Mouse (Mus musculus) 416B (cell line): ENCODE measurements at regions not wholly inside any gene's neighbourhood (a gene's known extent, or its start where the extent isn't known, plus 50 kb on each side); places are given as distances from the start of the nearest gene placed in this dataset.

ENCODE experiments used
- DNase-seq: peaks from one replicate; pipeline ENCODE4 v3.0.0; 2011; ENCODE audit warnings: low read depth

DNA sequence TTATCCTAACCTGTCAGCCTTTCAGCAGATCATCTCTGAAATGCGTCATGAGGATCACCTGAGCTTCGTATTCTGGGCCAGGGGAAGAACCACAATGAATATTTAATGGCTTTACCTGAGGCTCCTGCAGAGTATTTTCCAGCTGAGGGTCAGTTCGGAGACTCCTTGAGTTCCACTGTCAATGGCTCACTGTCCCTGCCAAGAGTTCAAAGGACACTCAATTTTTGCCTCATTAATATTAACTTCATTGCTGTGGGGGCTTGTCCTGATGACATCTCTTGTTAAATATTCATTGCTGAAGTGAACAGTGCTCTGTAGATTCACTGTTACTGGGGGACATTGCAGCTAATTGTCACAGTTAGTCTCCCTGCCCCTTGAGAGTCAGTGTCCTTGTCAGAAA, 316.2 kb upstream of the Myt1l start:
- DNase-seq = no peak

DNA sequence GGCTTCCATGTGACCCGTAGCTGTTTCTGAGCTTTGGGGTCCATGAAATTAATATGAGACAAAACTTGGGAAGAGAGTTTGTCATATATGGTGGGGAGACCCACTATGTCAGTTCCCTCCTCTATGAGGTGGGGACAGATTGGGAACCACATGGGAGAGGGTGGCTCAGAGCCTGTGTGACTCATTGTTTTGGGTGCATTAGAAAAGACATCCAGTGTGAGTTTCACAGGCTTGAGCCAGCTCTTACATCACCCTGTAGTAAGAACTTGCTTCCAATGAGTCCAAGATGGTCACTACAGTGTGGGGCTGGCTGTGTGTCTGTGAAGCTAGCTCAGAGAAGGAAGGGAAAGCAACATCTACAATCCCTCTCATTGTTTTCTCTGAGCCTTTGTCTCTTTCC, 314.6 kb upstream of the Myt1l start:
- DNase-seq = no peak

DNA sequence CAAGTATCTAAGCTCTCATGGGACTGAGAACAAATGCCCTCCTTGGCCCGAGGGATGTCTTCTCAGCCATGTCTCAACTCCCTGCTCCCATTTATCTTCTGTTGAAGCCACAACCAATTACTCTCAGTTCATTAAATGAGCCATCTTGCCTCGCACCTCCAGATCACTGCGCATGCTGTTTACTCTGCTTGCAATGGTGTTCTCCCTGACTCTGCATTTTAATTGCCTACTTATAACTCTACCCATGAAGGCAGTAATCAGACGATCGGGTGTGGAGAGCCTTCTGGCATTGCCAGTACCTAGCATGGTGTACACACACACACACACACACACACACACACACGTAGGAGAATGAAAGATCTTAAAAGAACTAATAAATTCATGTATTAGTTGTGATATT, 306.1 kb upstream of the Myt1l start:
- DNase-seq = no peak

DNA sequence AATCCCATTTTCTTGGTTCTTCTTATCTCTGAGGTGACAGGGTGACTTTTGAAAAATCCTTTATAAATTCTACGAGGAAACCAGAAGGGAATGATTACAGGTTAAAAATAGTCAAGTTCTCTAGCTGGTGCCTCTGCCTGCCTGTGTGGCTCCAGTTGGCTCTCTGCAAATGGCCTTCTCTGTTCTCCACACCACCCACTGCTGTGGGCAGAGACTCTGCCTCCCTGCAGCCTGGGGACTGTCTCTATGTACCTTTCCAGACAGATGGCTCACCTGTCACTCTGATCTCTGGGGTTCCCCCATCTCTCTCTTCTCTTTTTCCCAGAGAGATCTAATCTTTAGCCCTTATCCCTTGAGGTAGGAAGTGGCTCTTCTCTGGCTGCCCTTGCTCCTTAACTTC, 302.2 kb upstream of the Myt1l start:
- no peak for DNase-seq

DNA sequence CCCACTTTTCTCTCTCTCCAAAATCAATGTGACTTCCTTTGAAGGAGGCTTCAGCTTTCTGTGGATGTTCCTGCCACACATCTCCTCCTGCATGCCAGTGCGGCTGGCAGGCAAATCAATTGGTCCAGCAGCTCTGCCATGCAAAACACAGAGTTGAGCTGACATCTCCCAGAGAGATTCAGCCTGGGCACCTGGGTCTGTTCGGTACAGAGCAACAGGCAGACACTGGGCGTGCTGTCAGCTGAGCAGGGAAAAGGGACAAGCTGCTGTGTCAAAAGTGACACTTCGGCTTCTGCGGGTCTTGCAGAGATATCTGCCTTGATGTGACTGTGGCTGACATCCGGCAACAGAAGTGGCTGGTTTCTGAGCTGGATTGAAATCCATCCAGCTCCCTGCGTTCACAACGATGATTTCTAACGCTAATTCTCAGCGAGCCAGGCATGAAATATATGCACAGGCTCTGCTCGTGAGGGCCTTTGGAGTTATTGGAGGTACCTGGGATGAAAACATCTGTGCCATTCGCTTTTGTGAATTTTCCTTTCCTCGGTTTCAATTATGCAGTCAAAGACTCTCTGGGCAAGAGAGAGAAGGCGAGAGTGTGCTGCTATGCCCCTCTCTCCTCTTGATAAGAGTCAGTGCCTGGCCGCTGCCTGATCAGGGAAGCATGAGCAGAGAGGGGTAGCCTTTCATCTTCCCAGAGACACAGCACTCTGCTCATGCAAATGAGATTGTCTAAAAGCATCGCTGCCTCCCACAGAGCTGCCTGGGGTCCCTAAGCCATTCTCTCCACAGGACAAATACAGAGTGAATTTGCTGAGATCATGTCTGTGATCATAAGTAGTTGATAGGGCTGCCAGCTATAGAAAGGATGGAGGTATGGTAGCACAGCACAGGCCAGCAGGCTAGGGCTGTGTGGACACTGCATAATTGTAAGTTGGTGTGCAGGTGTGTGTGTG, 295.4 kb upstream of the Myt1l start:
- DNase-seq = no peak

DNA sequence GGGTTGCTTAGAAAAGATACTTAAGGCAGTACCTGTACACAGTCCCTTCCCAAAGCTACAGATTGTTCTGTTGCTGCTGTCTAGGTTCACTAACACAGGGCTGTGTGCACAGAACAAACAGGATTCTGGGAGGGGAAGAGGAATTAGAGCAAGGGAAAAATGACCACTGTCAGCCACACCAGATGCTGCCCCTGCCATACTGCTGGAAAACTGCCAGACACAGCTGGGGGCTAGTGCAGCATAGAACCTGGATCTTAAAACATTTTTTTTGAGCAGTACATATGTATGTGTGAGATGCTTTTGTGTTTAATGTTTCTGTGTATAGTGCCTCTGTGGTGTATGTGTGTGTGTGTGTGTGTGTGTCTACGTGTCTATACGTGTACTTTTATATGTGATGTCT, 291.7 kb upstream of the Myt1l start:
- no peak for DNase-seq

DNA sequence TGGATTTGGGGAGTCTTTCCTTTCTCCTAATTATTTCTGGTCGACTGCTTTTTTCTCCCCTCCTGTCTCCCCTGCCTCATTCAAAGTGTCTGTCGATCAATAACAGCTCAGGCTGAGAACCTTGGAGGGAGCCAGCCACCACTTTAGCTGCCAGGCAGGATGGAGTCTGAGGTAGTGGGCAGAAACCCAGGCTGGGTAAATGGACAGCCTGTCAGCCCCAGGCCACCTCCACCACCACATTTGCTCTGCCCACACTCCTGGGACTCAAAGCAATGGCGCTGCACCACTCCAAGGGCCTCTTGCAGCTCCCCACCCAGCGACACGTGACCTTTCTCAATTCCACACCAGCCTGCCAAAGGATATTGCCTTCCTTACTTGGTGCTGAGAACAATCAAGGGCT, 290.7 kb upstream of the Myt1l start:
- DNase-seq = no peak

DNA sequence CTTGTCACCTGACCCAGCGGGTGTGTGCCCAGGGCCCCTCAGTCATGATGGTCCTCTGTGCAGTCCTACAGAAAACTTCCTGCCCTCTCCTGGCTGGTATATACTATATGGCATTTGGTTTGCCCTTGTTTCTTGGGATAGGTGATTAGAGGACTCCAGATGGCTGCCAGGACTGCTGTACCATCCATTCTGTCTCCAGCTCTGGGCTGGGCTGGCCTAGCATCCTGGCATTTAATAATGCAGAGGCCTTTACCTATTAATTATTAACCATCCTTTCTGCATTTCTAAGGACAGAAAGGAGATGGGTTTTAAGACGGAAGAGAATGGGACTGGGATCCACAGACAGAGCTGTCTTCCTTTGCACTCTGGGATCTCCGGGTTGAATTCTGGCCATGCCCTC, 288.7 kb upstream of the Myt1l start:
- no peak for DNase-seq

DNA sequence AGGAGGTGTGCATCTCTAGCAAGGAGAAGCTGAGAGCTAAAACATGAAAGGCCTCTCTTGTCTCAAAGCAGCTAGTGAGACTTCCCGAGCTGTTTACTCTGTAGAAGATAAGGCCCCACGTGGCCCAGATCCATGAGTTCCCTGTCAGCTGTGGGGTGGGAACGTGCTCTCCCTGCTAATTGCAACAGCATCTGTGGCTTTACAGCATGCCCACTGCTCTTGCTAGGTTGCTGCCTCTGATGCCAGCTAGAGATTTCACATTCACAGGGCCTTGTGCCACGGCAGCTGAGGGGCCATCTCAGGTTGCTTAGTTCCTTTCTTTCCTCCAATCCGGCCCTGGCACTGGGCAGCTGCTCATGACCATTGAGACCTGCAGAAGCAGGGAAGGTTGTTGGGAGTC, 288.2 kb upstream of the Myt1l start:
- no peak for DNase-seq

DNA sequence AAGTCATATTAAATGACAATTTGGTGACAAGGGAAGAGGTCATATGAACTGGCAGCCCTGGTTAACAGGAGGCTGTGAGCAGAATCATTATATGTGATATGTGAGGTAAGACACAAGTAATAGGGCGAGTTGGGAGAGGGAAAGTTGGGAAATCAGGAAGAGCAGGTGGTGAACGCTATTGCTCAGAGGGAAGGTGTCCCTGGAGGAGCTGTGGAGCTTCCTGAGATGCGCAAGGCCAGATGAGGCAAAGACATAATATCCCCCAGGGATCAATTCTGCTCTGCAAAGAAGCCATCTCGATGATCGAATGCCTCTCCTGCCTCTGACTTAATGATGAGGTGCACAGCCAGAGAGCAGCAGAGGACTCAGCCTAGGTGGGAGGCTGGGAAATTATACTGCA, 285.1 kb upstream of the Myt1l start:
- no peak for DNase-seq

DNA sequence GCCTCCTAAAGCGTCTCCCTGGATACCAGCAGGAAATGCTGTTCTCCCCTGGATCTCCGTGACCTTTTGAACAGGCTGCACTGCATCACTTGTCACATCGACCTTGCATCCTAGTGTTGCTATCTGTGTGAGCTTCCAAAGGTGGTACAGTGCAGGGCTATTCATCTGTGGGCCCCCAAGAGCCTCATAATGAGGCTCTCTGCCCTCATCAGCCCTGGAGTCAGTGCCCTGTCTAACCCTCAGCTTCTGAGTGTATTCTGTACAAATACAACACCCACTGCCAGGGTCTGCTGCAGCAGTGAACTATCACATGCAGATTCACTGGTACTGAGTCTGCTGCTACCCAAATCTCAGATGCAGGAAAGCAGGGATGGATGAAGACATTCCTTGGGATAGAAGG, 282.1 kb upstream of the Myt1l start:
- no peak for DNase-seq

DNA sequence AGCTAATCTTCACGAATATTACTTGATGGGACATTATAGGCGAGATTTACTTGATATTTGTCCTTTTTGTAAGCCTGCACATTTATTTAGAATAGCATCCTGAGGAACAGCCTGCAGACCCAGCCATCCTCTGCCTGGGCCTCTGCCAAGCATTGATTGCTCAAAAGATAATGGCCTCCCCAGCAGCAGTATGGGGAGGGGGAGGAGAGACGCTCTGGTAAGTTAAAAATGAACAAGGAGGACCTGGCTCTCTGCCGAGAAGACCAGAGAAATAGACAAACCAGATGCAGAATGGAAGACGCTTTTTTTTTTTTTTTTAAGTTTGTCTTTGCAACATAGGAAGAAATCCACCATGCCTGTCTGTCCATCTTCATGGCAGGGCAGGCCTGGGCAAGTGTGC, 280.8 kb upstream of the Myt1l start:
- no peak for DNase-seq

DNA sequence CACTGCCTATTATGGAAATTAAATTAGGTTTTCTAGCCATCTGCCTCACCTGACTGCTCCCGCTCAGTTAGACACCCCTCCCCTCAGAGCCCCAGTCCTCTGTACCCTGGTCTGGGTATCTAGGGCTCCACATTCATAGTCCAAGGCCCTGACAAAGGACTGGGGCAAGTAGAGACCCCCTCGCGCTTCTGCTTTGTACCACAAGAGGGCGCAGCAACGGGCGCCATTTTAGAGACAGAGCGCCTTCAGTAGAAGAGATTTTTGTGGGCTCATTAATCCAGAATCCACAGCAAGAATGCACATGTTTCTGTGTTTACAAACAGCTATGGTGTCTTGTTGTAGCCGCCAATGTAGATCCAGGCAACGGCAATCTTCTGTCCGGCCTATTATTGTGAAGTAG, 279.7 kb upstream of the Myt1l start:
- DNase-seq = no peak

DNA sequence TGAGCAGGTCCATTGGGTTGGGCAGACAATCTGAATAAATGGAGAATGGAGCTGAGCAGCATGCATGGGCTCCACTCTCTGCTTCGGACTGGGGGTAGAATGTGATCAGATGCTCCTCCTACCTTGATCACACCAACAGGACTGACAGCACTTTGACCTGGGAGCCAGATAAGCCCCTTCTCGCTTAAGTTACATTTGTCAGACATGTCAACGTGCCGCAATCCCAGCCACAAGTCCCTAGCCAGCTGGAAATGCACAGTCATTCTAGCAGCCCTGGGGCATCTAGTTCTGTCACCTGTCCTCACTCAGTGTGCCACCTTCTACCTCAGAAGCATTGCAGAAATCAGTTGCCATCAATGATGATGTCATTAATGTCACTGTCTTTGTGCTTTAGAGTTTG, 272.1 kb upstream of the Myt1l start:
- DNase-seq = no peak

DNA sequence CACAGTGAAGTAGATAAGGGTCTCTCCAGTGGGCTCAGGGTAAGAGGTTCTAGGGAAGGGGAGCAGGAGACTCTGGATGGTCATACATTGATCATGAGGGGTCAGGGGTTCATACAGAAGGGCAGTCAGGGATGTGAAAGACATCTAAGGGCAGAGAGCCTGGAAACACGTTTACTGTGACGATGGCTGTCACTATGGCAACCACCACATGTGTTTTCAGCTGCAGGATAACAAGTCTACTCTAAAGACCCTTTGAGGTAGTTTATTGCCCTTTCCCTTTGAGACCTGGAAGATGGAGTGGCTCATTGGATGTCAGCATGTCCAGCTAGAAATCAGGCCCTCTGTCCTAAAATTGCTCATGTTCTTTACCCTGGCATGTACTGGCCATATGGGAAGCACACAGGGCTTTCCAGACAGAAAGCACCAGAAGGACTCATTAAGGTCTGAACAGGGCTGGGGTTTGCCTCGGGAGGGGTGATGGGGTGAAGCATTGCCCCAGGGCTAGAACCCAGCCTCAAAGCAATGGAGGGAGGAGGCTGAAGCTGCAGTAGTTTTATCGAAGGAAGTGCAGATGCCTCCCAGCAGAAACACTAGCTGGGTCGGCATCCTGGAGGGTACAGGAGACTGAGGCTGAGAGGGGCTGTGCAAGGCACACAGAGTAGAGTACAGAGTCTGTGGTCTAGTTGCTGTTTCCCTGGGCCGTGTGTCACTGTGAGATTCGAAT, 271.0 kb upstream of the Myt1l start:
- no peak for DNase-seq

DNA sequence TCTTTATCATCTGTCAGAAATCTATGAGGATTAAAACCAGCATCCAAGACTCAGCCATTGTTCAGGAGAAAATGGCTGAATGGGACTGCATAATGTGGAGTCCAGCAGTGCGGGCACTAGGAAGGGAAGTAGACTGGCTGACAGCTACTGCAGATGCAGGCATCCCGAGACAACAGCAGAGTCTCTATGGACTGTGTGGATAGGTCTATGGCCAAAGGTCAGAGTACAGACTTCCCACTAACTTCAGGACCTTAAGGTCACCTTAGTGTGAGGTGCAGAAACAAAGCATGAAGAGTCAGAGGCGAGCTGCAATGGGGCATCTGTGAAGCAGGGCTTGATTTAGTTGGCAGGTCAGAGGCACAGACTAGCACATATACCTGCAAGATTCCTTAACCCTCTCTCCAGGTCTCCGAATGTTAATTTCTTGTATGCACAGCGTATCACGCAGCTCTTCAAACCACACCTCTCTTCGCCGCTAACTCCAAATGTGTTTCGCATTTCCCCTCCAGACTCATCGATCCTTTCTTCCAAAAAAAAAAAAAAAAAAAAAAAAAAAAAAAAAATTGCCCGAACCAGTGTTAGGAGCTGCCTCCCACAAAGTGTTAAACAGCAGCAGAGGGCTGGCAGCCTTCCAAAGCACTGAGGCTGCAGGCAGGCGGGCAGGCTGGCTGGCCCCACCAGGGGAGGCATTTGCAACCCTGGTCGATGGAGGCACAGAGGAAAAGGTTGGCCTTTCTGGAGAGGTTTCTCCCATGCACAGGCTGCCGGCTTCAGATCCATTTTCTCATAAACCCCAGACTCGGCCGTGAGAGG, 270.2 kb upstream of the Myt1l start:
- no peak for DNase-seq

DNA sequence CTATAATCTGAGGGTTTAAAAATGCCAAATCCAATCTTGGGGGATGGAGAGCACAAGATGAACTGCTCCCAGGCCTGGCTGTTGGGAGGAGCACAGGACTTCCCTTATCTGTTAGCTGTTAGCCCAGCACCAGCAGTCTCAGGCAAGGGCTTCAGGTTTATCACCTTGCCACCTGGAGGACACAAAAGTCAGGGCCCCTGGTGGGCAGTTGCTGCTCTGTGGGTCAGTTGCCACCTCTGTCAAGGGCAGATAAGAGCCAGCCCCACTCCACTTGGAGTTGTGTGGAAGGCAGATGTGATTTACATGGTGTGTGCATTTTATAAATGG, 269.7 kb upstream of the Myt1l start:
- DNase-seq = no peak

DNA sequence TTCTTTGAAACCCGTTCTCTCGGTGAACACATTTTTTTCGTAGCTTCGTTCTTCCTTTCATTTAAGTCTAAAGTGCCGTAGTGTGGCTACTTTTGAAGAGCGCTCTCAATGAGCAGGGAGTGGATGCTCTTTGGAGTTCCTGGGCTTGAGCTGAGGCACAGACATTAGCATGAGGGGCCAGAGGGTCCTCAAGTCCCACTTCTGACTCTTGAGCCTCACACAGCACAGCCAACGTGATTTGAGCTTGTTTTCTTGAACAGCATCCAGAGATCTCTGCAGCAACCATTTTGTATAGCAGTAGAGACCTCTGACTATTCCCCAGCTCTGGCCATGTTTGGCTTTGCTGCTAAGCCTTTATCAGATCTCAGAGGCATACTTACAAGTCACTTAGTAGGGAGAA, 269.2 kb upstream of the Myt1l start:
- no peak for DNase-seq

DNA sequence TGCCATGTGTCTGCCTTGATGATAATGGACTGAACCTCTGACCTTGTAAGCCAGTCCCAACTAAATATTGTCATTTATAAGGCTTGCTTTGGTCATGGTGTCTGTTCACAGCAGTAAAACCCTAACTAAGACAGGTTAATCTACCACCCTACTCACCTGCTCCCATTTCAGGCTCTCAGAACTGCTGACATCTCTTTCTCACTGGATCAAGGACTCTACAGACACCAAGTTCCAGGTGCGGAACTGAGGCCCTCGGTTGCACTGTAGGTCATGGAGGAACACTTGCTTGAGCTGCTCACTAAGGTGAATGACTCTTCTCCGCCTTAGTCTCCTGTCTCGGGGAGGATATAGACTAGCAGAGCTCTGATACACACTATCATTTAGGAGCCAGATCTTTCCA, 254.0 kb upstream of the Myt1l start:
- no peak for DNase-seq

DNA sequence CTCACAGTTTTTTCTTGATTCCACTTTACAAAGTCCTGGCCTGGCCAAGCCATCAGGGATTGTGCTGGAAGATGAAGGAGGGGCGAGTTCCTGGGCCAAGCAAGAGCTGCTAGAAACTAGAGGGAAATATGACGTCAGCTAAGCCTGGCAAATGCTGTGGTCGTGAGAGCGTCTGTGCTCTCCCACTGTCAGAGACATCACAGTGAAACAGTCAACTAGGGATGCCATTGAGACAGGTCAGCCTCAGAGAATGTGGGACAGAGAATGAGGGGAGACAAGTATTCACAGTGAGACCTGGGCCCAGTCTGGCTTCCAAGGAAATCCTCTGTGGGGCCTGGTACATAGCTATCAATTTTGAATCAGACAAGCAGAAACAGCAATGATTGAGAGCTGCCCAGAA, 252.5 kb upstream of the Myt1l start:
- DNase-seq = no peak

DNA sequence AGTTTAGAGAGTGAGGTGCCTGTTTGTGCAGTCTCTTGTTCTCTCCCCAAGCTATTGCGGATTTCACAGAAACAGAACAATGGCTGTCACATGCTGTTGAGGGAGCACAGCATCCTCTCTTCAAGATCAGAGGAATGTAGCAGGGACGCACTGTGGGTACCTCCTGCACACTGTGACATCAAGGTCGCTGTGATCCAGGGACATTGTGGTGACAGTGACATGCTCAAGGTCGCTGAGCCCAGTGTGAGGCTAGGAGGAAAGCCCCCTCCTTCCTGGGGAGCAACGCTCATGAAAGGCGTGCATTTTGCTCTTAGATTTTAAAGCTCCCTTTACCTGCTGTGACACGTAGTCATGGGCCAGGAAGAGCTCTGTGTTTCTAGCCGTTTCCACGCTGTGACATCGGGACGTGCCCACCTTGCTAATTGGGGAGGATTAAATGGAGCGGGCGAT, 248.5 kb upstream of the Myt1l start:
- no peak for DNase-seq

DNA sequence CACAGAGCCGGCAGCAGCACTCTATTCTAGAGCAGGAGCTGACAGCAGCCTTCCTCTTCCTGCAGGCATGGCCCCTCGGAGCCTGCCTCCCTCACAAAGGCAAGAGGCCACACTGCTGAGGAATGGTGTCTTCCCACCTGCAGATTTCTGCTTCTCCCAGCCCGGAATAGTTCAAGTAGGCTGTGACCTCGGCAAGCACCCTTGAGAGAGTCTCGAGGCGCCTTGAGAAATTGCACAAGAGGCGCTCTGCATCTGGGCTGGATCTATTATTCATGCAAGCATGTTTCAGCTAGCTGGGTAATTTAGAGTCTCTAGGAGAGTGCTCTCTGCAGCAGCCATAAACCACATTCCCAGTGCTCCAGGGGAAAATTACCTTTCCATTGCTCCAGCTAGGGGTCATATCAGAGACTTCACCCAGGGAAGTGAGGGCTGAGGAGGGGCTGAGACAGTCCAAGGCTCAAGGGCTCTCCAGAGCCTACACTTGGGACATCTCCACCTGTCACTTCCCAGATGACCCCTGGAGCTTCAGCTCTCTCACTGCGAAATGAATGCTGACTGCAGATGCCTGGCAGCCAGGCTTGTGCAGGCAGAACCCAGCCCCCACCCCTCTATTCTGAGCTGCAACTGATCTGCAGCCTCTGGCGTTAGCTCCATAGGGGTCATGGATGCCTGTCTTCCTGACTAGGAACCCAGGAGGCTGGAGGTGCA, 247.9 kb upstream of the Myt1l start:
- no peak for DNase-seq
